Mouse (Mus musculus): ENCODE measurements around the gene Taok2.

DNA sequence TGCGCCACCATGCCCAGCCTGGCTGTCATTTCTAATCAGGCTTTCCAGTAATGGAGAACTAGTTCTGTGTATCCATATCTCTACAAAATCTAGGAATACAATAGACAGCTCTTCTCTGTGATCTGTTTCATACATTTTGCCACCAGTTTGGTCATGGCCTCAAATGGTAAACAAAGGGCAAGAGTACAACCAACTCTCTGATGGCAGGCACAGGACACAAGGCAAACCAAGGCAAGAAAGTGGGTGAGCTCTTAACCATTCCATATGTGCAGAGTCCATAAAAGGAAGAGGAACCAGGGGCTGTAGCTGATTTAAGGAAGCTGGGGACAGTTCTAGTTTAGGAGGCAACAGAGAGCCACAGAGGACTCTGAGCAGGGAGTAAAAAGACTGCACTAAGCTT, 7.3 kb downstream of the Taok2 start:
- TF ChIP-seq CTCF (IDR thresholded peaks at IDR 0.05; ENCODE audit: extremely low read depth, insufficient read depth, insufficient read length, insufficient replicate concordance), result no peak
- TF ChIP-seq POLR2A (IDR thresholded peaks at IDR 0.05; ENCODE audit: low read depth, low read length), result no peak
